Mouse (Mus musculus) thymus, adult 2 months (tissue): ENCODE results near the gene Bnip3.

Experiments used
- CTCF ChIP-seq: fragments of 200-500 bp; IDR thresholded peaks from 2 replicates; pipeline ENCODE4 v1.5.1; 2012; ENCODE audit warnings: mild to moderate bottlenecking, control low read depth, low read length, moderate library complexity, borderline replicate concordance; ENCODE audit not compliant: control insufficient read depth, poor library complexity, insufficient read depth; ENCODE audit errors: extremely low read depth
- POLR2A ChIP-seq: fragments of 200-500 bp; IDR thresholded peaks from 2 replicates; pipeline ENCODE4 v1.6.1; 2012; ENCODE audit warnings: mild to moderate bottlenecking, low read length, control low read depth, moderate library complexity; ENCODE audit not compliant: control insufficient read depth, poor library complexity, insufficient read depth; ENCODE audit errors: extremely low read depth

DNA sequence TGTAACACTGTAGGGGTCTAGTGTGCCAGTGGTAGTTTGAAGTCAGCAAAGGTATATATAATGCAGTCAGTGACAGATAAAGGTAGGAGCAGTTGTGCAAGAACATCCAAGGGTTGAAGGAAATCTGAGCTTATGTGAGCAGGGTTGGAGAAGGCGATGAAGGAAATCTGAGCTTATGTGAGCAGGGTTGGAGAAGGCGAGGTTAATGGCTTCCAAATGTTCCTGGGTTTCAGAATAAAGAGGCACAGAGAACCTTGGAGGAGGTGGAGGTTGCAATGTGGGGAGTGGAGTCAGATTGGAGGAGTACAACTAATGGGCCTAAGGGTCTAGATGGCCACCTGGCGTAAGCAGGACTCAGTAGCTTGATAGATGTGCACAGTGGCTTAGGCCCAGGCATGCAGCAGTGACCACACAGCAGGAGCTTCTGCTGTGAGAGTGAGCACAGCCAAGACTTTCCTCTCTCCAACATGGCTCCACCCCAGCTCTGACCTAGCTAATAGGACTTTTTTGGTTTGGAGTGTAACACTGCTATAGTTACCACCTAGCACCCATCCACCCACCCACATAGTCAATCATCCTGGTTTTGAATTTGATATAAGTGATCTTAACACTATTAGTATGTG, 45.3 kb downstream of the Bnip3 start:
- TF ChIP-seq CTCF, result no peak
- no peak for TF ChIP-seq POLR2A
